Mouse (Mus musculus): ENCODE results near the gene Ppp2r5a.

DNA sequence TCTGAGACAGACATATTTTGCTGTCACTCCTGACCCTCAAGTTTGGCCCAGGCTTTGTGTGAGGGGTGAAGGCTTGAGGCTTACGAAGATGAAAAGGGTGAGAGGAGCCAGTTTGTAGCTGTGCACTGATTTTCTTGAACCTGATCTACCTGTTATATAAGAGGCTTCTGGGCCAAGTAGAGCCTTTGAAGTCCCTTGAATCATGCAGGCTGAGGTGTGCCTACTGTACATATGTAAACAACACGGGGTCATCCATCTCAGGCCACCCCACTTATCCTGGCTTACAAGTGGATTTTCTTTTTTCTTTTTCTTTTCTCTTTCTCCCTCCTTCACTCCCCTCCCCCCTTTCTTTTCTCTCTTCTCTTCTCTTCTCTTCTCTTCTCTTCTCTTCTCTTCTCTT is 54.5 kb downstream of the Ppp2r5a start:
- TF ChIP-seq CTCF (IDR thresholded peaks at IDR 0.05; ENCODE audit: low read depth) (no peak), EP300 (IDR thresholded peaks at IDR 0.05; ENCODE audit: low read depth) (no peak)
